In the genomic region with DNA sequence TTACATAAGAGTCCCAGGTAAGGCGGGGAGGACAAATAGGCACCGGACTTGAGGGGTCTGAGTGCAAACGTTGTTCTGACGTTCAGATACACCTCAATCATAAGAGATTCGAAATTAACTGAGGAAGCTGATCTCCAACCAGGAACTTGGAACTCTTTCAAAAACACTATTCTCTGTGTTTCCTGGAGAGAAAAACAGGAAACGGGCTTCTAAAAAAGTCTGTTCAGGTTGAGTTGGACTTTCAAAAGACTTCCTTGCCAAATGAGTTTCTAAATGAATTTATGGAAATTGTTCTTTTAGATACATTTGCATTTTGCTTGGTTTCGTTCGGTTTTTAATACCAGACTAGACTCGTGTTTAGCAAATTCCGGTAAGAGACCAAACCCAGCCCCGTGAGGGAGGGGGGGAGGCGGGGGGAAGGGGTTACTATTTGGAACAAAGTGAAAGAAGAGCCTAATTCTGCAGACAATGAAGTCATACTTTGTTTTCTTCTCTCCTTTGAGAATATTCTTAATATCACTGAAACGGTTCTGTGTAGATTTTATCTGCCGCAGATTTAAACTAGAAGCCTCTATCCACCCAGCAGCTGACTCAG, we compare ENCODE assay signal across 10 mouse cellular contexts.
DNase-seq lines count a peak whose midpoint lies in the region; ATAC-seq and TF ChIP-seq lines count a peak whose summit lies in the region.
"Had no signal": no experiment of that assay in that cellular context is flagged by ENCODE, and none has a peak within 500 bp of the region (broad histone marks: within the 10 kb centered on the region; RNA-seq: fewer than 3 reads in every experiment).

No protein-coding gene starts in this region.

- H3K27me3 ChIP-seq in lung, embryonic 14.5 days (ENCODE audit: insufficient read depth, low read length): no peaks in the 10 kb centered on the region
- no peaks in the 10 kb centered on the region for H3K27me3 ChIP-seq in kidney, embryonic 16.5 days (ENCODE audit: insufficient read depth, low read length)
- H3K27me3 ChIP-seq in small intestine, adult 2 months (ENCODE audit: control insufficient read depth, insufficient read depth, low read length): no peaks in the 10 kb centered on the region
- H3K27me3 ChIP-seq: stomach, embryonic 15.5 days had no signal

- peak overlapping the region; percentile 48; the same call in 1 of the 2 replicates for H3K27ac ChIP-seq in lung, embryonic 14.5 days (ENCODE audit: low read depth)
- peak overlapping the region; percentile 28 for H3K27ac ChIP-seq in kidney, embryonic 16.5 days (ENCODE audit: low read length)
- peak overlapping the region; percentile 11; the same call in 1 of the 2 replicates for H3K27ac ChIP-seq in small intestine, adult 2 months (ENCODE audit: insufficient read depth, low read depth, low read length)
- H3K27ac ChIP-seq: stomach, embryonic 15.5 days had no signal

- H3K36me3 ChIP-seq in lung, embryonic 14.5 days (ENCODE audit: insufficient read depth): no peaks in the 10 kb centered on the region
- H3K36me3 ChIP-seq in kidney, embryonic 16.5 days (ENCODE audit: insufficient read depth, low read length): no peaks in the 10 kb centered on the region
- H3K36me3 ChIP-seq in small intestine, adult 2 months (ENCODE audit: control insufficient read depth, insufficient read depth, low read length): no peaks in the 10 kb centered on the region
- H3K36me3 ChIP-seq: stomach, embryonic 15.5 days had no signal

- H3K9me3 ChIP-seq in lung, embryonic 14.5 days (ENCODE audit: low read depth, low read length): no peaks in the 10 kb centered on the region
- no peaks in the 10 kb centered on the region for H3K9me3 ChIP-seq in kidney, embryonic 16.5 days (ENCODE audit: low read length)
- H3K9me3 ChIP-seq: stomach, embryonic 15.5 days had no signal

- no peak for TF ChIP-seq POLR2A in small intestine, adult 2 months (IDR thresholded peaks at IDR 0.05; ENCODE audit: low read depth, low read length)

- 0 out of 2 replicates have a peak overlapping the region, but pooled peaks have one; percentile 16 for H3K4me2 ChIP-seq in lung, embryonic 14.5 days
- H3K4me2 ChIP-seq in kidney, embryonic 16.5 days (replicated peaks; ENCODE audit: low read depth, low read length): no peak overlapping the region
- H3K4me2 ChIP-seq: stomach, embryonic 15.5 days had no signal

- no peak overlapping the region for H3K9ac ChIP-seq in lung, embryonic 14.5 days
- H3K9ac ChIP-seq in kidney, embryonic 16.5 days (replicated peaks; ENCODE audit: low read length): no peak overlapping the region
- H3K9ac ChIP-seq: stomach, embryonic 15.5 days had no signal

- peak; percentile 10 for DNase-seq in gastrocnemius, postnatal 14 days
- DNase-seq in gastrocnemius, postnatal 10 days: no peak
- peak; percentile 57 for DNase-seq in lung, embryonic 14.5 days
- no peak for DNase-seq in lung, postnatal 36 days
- no peak for DNase-seq in cerebellum, adult 9-11 months
- DNase-seq in frontal cortex, postnatal 36 days (ENCODE audit: low spot score in 2 of 2): no peak
- DNase-seq: retina, postnatal 1 day had no signal

- no peak for ATAC-seq in lung, embryonic 14.5 days (ENCODE audit: insufficient read depth)
- ATAC-seq in kidney, embryonic 16.5 days (ENCODE audit: low FRiP score, low TSS enrichment): no peak

- WGBS in lung, embryonic 14.5 days: 65% methylated on average over 14 of the region's 14 CpGs
- WGBS in kidney, embryonic 16.5 days: 71% methylated on average over 14 of the region's 14 CpGs
- WGBS in small intestine, adult 2 months: 62% methylated on average over 14 of the region's 14 CpGs

- intact Hi-C loops in gastrocnemius, postnatal 14 days (cut with DNase I; ENCODE audit: low total_unique reads): no loop called here

- H3K4me3 ChIP-seq in lung, embryonic 14.5 days (ENCODE audit: low read depth, low read length): no peak overlapping the region
- H3K4me3 ChIP-seq in kidney, embryonic 16.5 days (ENCODE audit: low read length): no peak overlapping the region
- H3K4me3 ChIP-seq in small intestine, adult 2 months (ENCODE audit: low read depth, low read length): no peak overlapping the region
- H3K4me3 ChIP-seq: stomach, embryonic 15.5 days had no signal

- H3K4me1 ChIP-seq in lung, embryonic 14.5 days (ENCODE audit: insufficient read depth): peaks cover 8% of the 10 kb centered on the region; the same call in 1 of the 2 replicates
- H3K4me1 ChIP-seq in kidney, embryonic 16.5 days (ENCODE audit: insufficient read depth, low read length): peaks cover 6% of the 10 kb centered on the region; the same call in 1 of the 2 replicates
- H3K4me1 ChIP-seq in small intestine, adult 2 months (ENCODE audit: control insufficient read depth, insufficient read depth, insufficient read length, low read length): 0 out of 2 replicates have a peak, but pooled peaks cover 2% of the 10 kb centered on the region
- H3K4me1 ChIP-seq: stomach, embryonic 15.5 days had no signal

- no peak for TF ChIP-seq CTCF in lung, embryonic 14.5 days (IDR thresholded peaks at IDR 0.05; ENCODE audit: low read depth)
- no peak for TF ChIP-seq CTCF in small intestine, adult 2 months (IDR thresholded peaks at IDR 0.05; ENCODE audit: extremely low read depth, insufficient read length, insufficient replicate concordance, low read depth, low read length)

Comparison
In these comparisons a context has a peak if more than half of its experiments do, and no peak if none do; other contexts are left out.
1. DNase-seq: peak in gastrocnemius, postnatal 14 days (single experiment) and lung, embryonic 14.5 days (single experiment); none in gastrocnemius, postnatal 10 days (single experiment), lung, postnatal 36 days (single experiment), cerebellum, adult 9-11 months (single experiment) and frontal cortex, postnatal 36 days (0 of 2).
2. Peak in every context shown above with its lines, with median percentiles within 50 percentile points of each other: H3K27ac ChIP-seq.